Mouse (Mus musculus) brain, embryonic 18.5 days (tissue): Measurements from ENCODE around the gene Ehmt2.
"Not testable (repeated sequence)": the region's sequence is repeated elsewhere in the genome, so short reads cannot be mapped to it uniquely, and the experiment has no call there.

Experiments used
- DNase-seq: peaks from one replicate; pipeline ENCODE4 v3.0.0-alpha.2; 2012; ENCODE audit warnings: low read depth, low spot score

The Ehmt2 gene

DNA sequence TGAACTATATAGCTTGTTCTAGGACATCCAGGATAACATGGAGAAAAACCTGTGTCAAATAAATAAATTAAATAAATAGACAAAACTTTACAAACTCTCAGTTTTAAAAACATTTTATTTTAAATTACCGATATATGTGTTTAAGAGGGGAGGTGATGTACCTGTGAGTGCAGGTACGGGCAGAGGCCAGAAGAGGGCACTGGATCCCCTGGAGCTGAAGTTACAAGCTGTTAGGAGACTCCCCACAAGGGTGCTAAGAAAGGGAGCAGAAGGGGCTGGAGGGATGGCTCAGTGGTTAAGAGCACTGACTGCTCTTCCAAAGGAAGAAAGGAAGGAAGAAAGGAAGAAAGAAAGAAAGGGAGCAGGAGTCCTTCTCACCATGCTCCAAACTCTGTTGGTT, 6.9 kb upstream of the Ehmt2 start:
- DNase-seq = no peak

DNA sequence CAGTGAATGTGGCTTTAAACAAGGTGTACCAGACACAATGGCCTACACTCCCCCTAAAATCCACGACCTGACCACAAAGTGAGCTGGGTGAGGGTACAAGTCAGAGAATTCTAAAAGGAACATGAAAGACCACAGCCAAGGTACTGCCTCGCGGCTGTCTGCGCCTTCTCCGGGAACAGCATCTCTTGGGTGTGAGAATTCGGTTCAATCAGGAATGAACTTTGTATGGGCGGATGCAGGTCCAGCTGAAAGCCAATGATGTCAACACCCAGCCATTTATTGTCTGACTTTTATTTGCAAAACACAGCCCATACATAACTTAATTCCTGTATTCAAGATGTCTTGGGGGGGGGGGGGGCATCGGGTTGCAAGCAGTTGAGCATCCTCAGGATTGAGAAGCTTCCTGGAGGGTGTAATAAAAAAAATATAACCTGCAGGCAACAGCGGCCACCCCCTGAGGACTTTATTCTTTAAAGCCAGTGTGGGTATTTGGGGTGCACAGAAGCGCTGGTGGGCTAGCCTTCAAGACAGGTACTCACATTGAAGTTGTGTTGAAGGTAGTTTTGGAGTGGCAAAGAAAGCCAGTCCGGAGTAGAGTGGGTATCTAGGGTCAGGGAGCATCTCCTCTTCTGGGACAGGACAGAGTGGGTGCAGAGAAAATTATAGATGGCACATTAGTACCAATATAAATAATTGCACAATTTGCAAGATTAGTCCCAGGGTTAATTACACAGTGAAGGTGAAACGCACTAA, 5.0 kb upstream of the Ehmt2 start:
- DNase-seq = no peak

DNA sequence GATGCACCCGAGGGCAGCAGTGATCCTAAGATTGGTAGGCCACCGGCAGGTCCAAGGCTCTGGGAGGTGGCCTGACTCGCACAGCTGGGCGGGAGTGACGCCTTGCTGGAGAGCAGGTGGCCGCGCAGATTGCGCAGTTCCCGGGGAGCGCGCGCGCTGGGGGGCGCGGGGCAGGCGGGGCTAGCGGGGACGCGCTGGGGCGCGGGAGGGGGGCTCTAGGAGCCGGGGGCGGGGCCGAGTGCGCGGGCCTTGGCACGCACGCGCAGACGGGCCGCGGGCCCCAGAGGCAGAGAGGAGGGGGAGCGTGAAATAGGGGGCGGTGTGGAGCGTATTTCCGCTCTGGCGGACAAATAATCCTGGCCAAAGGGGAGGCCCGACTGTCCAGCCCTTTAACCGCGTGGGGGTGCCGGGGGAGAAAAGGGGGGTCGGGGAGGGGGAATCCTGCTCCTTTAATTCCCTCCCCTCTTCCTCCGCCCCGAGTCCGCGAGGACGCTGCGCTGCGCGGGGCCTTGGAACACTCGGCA, 4.1 kb upstream of the Ehmt2 start:
- peak; percentile 95 for DNase-seq

DNA sequence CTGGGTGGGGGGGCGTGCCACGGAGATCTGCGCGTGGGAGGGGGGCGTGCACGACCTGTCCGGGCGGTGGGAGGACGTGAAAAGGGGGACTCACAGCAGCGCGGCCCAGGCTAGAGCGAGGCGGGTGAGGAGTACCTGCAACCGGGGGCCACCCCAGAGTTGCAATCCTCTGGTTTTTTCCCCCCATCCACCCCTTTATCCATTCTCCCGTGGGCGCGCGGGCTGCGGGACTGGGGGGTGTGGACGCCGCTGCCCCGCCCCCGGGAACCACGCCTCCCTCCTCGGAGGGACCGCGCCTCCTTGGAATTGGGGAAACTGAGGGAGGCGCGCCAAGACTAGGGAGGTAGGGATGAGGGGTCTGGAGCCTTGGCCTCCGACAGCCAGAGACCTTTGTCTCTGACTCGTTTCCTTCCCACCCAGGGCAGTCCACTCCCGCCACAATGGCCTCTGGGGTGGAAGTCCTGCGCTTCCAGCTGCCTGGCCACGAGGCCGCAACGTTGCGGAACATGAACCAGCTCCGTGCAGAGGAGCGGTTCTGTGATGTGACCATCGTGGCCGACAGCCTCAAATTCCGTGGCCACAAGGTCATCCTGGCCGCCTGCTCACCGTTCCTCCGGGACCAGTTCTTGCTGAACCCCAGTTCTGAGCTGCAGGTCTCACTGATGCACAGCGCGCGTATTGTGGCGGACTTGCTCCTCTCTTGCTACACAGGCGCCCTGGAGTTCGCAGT, 3.3 kb upstream of the Ehmt2 start:
- DNase-seq = no peak

DNA sequence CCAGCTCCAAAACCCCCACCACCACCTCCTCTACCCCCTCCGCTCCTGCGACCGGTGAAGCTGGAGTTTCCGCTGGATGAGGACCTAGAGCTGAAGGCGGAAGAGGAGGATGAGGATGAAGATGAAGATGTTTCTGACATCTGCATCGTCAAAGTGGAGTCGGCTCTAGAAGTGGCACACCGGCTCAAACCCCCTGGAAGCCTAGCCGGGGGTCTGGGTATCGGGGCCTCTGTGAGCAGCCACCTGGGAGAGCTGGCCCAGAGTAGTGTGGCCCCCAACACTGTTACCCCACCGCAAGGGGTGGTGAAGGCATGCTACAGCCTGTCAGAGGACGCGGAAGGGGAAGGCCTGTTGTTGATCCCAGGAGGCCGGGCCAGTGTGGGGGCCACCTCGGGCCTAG, 2.5 kb upstream of the Ehmt2 start:
- no peak for DNase-seq

DNA sequence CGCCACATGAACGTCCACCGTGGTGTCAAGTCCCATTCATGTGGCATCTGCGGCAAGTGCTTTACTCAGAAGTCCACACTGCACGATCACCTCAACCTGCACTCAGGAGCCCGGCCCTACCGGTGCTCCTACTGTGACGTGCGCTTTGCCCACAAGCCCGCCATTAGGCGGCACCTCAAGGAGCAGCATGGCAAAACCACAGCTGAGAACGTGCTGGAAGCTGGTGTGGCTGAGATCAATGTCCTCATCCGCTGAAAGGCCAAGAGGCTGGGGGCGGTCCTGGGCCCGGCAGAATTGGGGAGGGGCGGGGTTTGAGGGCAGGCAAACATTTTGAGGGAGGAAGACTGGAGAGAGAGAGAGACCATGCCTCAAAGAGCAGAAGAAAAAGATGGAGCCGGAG, 1.9 kb upstream of the Ehmt2 start:
- DNase-seq = no peak

DNA sequence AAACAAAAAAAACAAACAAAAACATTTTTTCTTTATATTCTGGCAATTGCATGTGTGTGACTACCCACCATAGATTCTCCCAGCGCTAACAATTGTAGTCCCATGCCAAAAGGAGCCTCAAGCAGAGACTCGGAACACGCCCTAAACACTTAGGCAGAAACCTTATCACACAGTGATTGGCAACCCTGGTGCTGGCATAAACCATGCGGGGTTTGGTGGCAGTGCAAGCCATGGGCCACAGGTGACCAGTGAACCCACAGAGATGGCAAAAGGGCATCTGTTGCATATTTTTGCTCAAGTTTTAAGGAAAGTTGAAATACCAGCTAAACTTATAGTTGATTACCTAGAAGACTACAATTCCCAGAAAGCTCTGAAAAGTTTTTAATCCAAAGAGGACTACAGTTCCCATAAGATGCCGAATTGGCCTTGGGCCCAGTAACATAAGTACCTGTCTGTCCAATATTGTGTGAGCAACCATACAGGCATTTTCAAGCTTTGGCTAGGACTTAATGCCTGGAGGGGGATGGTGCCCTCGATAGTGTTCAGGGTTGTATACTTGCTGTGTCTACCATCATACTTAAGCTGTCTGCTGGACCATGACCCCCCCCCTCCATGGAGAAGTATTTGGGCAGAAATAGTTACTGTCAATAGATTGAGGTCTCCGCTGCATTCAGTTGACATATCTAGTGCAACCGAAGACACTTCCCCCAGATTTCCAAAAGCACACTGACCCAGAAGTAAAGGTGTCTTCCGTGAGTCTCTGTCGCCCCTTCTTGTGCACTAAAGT, 703 bp upstream of the Ehmt2 start:
- DNase-seq = no peak

DNA sequence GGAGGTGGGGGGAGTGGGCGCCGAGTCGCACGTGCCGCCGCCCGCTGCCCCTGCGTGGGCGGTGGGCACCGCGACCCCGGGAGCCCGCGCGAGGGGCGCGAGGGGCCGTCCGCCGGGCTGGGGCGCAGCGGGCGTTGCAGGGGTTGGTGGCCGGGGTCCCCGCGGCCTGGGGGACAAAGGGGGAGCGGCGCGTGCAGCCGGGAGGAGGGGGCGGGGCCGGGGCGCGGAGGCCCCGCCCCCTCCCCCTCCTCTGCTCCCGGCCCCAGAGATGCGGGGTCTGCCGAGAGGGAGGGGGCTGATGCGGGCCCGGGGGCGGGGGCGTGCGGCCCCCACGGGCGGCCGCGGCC, 410 bp downstream of the Ehmt2 start:
- no peak for DNase-seq

DNA sequence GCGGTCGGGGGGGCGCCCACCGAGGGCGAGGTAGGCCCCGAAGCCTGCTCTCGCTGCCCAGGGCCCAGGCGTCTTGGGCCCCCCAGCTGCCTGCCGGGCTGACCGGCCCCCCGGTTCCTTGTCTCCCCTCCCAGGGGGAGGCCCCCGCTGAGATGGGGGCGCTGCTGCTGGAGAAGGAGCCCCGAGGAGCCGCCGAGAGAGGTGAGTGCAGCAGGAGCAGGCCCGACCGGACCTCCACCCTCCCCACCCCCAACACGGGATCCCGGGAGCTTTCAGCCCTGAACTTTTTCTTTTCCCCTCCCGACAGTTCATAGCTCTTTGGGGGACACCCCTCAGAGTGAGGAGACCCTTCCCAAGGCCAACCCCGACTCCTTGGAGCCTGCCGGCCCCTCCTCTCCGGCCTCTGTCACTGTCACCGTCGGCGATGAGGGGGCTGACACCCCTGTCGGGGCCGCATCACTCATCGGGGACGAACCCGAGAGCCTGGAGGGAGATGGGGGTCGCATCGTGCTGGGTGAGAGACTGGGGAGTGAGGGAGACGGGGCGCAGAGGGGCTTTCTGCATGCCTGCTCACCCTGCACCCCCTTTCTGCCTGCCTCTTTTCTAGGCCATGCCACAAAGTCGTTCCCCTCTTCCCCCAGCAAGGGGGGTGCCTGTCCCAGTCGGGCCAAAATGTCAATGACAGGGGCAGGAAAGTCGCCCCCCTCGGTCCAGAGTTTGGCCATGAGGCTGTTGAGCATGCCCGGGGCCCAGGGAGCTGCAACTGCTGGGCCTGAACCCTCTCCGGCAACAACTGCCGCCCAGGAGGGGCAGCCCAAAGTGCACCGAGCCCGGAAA, 1.0 kb downstream of the Ehmt2 start:
- no peak for DNase-seq

DNA sequence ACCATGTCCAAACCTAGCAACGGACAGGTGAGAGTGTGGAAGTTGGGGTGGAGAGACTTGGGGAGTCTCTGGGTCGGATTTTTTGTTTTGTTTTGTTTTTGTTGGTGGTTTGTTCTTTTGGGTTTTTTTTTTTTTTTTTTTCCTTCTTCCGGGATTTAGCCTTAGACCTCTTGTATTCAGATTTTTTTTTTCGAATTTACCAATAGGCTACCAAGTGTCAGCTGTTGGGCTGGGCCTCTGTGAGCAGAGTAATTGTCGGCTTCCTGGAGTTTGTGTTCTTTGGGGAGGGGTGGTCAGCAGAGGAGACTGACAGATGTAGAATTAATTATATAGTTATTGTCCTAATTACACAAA, 1.6 kb downstream of the Ehmt2 start:
- no peak for DNase-seq

DNA sequence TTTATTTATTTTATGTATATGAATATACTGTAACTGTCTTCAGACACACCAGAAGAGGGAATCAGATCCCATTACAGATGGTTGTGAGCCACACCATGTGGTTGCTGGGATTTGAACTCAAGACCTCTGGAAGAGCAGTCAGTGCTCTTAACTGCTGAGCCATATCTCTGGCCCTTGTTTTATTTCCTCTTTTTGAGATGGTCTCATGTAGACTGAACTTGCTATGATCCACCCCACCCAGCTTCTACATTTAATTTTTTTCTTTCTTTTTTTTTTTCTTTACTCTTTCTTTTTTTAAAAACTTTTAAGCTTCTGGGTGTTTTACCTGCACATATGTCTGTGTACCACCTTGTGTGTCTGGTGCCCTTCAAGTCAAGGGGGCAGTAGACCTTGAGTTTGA, 2.6 kb downstream of the Ehmt2 start:
- not testable (repeated sequence) for DNase-seq

DNA sequence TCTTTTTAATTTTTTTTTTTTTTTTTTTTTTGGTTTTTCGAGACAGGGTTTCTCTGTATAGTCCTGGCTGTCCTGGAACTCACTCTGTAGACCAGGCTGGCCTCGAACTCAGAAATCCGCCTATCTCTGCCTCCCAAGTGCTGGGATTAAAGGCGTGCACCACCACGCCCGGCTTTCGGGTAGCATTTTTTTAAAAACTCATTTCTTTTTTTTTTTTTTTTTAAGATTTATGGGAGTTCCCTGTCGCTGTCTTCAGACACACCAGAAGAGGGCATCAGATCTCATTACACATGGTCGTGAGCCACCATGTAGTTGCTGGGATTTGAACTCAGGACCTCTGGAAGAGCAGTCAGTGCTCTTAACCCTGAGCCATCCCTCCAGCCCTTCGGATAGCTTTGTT, 3.7 kb downstream of the Ehmt2 start:
- not testable (repeated sequence) for DNase-seq

DNA sequence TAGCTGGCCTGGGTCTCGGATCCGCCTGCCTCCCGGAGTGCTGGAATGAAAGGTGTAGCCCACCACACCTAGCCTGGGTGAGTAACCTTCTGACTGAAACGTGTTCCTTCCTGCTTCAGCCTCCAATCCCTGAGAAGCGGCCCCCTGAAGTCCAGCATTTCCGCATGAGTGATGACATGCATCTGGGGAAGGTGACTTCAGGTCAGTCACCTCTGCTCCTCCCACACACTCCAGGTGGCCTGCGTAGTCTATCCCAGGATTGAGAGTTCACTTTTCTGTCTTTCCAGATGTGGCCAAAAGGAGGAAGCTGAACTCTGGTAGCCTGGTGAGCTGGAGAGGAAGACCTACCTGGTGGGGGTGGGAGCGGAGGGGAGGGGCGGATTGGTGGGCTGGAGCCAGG, 4.6 kb downstream of the Ehmt2 start:
- DNase-seq = no peak

DNA sequence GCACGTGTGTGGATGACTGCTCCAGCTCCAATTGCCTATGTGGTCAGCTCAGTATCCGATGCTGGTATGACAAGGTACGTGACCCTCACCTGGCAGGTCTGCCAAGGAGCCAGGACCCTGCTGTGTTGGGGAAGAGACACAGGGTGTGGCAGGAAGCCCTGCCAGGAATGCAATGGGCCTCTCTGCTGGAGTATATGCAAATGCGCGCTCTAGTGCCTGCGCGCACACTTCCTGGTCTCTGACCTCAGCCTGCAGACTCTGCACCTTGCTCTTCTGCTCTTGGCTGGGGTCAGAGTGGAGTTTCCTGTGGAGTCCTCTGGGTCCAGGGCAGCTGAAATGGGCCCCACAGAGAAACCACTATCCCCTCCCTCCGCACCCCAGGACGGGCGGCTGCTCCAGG, 12.7 kb downstream of the Ehmt2 start:
- no peak for DNase-seq

DNA sequence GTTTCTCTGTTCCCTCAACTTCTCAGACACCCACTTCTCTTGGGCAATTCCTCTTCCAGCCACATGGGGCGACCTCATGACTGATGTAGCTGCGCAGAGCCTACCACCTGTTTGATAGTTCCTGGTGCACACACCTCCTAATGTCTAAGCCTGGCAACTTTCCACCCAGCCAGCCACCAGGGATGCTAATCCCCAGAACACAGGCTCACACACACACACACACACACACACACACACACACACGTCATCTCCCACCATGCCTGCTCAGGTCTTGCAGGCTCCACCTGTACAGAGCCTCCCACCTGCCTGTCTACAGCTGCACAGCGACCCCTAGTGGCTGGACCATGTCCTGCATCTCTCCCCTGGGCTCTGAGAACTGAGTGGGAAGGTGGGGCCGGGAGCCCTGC, 13.7 kb downstream of the Ehmt2 start:
- no peak for DNase-seq

DNA sequence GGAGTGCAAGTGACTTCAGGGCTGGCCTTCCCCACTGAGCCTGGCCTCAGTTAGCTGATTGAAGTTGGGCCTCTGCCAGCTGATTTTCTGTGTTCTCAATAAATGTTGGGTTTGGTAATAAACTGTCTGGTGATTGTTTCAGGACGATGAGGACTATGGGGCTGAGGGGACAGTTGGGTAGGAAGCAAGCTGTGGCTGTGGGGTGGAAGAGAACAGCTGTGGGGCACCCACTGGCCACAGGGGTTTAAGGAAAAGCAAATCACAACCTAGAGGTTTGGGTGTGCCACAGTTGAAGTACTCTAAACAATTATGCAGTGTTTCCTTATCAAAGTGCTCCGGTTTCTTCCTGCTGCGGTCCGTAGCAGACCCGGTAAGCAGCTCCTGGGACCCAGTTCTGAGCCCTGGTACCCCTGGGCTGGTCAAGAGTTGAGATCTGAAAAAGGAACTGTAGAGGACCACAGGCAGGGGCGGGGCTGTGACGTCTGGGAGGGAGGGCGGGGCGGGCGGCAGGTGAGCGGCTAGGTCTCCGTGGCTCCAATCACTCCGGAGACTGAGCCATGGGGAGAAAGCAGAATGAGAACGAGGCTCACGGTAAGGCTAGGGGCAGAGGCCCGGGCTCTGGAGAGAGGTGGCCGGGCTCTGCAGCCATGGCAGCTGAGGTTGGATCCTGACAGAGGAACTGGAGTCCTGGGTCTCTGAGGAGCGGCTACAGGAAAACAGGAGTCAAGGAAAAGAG, 15.8 kb downstream of the Ehmt2 start, which contains the start of gene Slc44a4:
TSS of gene Slc44a4 (plus strand) at position 537 of the 736 bp plus-strand sequence.
- no peak for DNase-seq

DNA sequence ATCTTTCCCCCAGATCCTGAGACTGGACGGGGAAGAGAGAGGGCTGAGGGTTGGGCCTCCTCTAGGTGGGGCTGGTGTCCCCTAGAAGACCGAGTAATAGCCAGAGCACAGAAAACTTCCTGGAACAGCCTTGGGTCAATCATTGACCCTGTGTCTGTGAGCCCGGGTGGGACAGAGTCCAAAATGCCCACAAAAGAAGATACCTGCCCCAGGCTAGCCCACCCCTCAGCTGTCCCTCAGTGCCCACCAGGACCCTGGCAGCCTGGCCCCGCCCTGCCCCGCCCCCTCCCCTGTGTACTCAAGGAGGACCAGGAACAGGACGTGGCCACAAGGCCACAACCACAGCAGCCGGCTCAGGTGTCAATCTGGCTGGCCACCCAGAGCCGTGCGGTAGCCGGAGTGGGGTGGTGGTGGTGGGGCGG, 17.2 kb downstream of the Ehmt2 start:
- no peak for DNase-seq

DNA sequence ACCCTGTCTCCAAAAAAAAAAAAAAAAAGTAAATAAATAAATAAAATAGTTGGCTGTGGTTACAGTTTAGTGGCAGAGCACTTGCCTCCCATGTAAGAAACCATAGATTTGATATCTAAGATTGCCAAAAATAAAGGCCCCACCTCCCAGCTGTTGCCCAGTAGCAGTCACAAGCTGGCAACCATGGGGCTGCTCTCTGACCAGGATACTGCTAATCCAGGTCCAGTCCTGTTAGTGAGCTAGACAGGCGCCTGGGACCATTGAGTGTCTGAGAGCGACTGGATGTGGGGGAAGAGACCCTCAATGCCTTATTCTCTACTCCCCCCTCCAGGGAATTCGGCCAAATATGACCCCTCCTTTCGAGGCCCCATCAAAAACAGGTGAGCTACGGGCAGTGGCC, 18.0 kb downstream of the Ehmt2 start:
- DNase-seq = no peak

DNA sequence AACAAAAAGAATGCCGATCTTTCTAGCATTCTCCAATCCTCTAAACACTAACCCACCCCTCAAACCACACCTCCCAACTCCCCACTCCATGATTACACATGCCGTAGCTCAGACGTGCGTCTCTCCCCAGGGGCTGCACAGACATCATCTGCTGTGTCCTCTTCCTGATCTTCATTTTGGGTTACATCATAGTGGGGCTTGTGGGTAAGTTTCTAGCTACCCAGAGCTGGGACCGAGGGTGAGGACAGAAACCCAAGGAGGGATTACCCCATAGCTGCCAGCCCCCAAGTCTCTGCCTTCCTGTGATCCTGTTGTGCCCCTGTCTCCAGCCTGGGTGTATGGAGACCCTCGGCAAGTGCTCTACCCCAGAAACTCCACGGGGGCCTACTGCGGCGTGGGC, 18.9 kb downstream of the Ehmt2 start:
- no peak for DNase-seq

DNA sequence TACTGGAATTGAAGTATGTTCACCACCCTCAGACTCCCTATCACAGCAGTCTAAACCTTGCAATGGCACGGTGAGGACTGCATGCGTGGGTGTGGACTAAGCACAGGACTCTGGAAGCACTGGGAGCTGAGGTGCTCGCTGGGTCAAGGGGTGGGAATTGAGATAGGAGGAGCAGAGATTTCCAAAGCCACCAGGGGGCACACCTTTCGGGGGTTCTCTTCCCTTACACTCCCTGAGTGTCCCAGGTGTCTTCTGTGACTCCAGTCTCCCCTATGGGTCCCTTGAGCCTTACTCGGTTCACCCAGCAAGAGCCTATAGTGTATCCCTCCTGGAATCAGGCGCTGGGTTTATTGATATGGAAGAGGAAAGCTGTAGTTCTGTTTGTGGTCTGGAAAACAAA, 24.7 kb downstream of the Ehmt2 start:
- no peak for DNase-seq

DNA sequence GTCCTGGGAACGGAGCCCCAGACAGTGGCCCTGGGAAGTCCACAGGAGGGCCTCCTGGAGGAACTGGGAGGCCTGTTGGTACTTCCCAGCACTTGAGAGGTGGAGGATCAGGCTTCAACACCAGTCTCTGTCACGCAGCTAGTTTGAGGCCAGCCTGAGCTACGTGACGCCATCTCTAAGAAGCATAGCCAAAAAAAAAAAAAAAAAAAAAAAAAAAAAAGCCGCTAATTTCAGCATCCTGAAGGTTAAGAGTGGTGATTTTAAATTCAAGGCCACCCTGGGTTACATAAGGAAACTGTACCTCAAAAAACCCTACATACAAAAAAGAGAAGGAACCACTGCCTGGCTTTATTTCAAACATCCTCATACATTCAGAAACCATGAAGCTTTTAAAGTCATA, 26.0 kb downstream of the Ehmt2 start:
- no peak for DNase-seq
